Mouse (Mus musculus) lung, postnatal 0 days (tissue): ENCODE measurements around the gene Setd2. TPM values are rescaled to one million over a fixed set of nuclear protein-coding genes. Genes with fewer than 3 reads are reported as not detected.
A peak's percentile ranks its signal among the peaks of the same experiment; 100 is the strongest.

ENCODE experiments used
- ATAC-seq: fragments of 200-750 bp; cut with Nextera tagmentation; 2 replicates; pipeline ENCODE4 v1.8.0; 2017; ENCODE audit warnings: moderate library complexity
- DNase-seq: peaks from one replicate; pipeline ENCODE4 v3.0.0-alpha.2; 2016; ENCODE audit warnings: low spot score
- H3K27ac ChIP-seq: fragments of 300-500 bp; sonication (generic); 2 replicates; pipeline ENCODE4 v1.5.1; 2014; ENCODE audit warnings: antibody characterized with exemption, mild to moderate bottlenecking, low read length, mixed read lengths
- H3K27me3 ChIP-seq: fragments of 300-500 bp; sonication (generic); replicated peaks from 2 replicates; pipeline ENCODE4 v1.6.1; 2014; ENCODE audit warnings: low read length, mixed read lengths; ENCODE audit not compliant: insufficient read depth
- H3K36me3 ChIP-seq: fragments of 300-500 bp; sonication (generic); 2 replicates; pipeline ENCODE4 v1.6.1; 2014; ENCODE audit warnings: low read length, mixed read lengths; ENCODE audit not compliant: insufficient read depth
- H3K4me1 ChIP-seq: fragments of 300-500 bp; sonication (generic); 2 replicates; pipeline ENCODE4 v1.6.1; 2014; ENCODE audit warnings: antibody characterized with exemption, low read depth, low read length, mixed read lengths; ENCODE audit not compliant: insufficient read depth
- H3K4me2 ChIP-seq: fragments of 300-500 bp; sonication (generic); replicated peaks from 2 replicates; pipeline ENCODE4 v1.6.1; 2014; ENCODE audit warnings: low read depth, mild to moderate bottlenecking, low read length, moderate library complexity, mixed read lengths
- H3K4me3 ChIP-seq: fragments of 300-500 bp; sonication (generic); 2 replicates; pipeline ENCODE4 v1.5.1; 2014; ENCODE audit warnings: low read depth, low read length
- H3K9ac ChIP-seq: fragments of 300-500 bp; sonication (generic); replicated peaks from 2 replicates; pipeline ENCODE4 v1.6.1; 2014; ENCODE audit warnings: low read depth, mild to moderate bottlenecking
- H3K9me3 ChIP-seq: fragments of 300-500 bp; sonication (generic); 2 replicates; pipeline ENCODE4 v1.6.1; 2016; ENCODE audit warnings: low read length, mixed read lengths
- CTCF ChIP-seq: IDR thresholded peaks from 2 replicates; pipeline ENCODE4 v1.5.1; 2016; ENCODE audit warnings: antibody characterized with exemption, mild to moderate bottlenecking
- EP300 ChIP-seq: IDR thresholded peaks from 2 replicates; pipeline ENCODE4 v1.6.1; 2016; ENCODE audit warnings: antibody characterized with exemption, mild to moderate bottlenecking, control low read depth
- WGBS: fragments of 180-500 bp; shearing (Covaris S2); extraction: QIAGEN DNeasy Blood & Tissue Kit; methylation state at CpG from one replicate; pipeline ENCODE4 v1.1.7; 2014; 5-methylcytosine and 5-hydroxymethylcytosine counted together
- polyA plus RNA-seq: library from polyadenylated mRNA; unstranded; fragments of >200 nt; fragmentation: Nextera tagmentation; extraction: Ambion mirVana; gene quantifications from 2 replicates; pipeline ENCODE4 v1.2.1, GENCODE M21; 2015

Setd2 gene
- polyA plus RNA-seq, 1 experiment from 2014 or later: 22.0 TPM

DNA sequence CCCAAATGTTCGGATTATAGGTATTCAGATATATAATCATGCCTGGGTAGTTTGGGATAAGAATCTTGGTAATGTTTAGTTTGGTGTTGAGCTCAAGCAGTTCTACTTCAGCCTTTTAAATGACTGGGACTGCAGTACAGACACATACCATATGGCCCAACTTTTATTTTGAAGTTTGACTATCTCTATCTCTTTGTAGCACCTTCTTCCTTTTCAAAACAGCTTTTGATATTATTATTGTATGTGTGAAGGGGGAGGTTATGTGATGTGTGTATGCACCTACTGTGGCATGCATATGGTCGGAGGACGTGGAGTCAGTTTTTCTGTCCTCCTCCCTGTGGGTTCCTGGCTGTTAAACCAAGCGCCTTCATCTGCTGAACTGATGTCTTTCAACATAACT, 9.6 kb downstream of the Setd2 start:
- TF ChIP-seq EP300: no peak
- TF ChIP-seq CTCF: no peak
- Histone ChIP-seq H3K36me3 (no peaks in the 10 kb centered on the region), H3K4me3 (no peak overlapping the region), H3K4me2 (no peak overlapping the region), H3K9me3 (no peaks in the 10 kb centered on the region), H3K9ac (no peak overlapping the region), H3K27ac (no peak overlapping the region), H3K27me3 (no peaks in the 10 kb centered on the region), H3K4me1 (no peaks in the 10 kb centered on the region)
- ATAC-seq: no peak
- WGBS: 78% methylated on average over 4 of the region's 4 CpGs
- DNase-seq: no peak

DNA sequence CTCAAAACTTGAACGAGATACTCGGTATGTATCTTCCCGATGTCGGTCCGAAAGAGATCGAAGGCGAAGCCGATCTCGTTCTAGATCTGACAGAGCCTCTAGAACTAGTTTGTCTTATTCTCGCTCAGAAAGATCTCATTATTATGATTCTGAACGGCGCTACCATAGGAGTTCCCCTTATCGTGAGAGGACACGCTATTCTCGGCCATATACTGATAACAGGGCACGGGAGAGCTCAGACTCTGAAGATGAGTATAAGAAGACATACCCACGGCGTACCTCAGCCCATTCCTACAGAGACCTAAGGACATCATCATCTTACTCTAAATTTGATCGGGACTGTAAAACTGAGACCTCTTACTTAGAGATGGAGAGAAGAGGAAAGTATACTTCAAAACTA, 15.9 kb downstream of the Setd2 start:
- Histone ChIP-seq H3K4me1 (no peaks in the 10 kb centered on the region), H3K4me3 (no peak overlapping the region), H3K27me3 (no peaks in the 10 kb centered on the region), H3K27ac (no peak overlapping the region), H3K36me3 (peaks cover 39% of the 10 kb centered on the region), H3K4me2 (no peak overlapping the region), H3K9ac (no peak overlapping the region), H3K9me3 (no peaks in the 10 kb centered on the region)
- no peak for TF ChIP-seq EP300
- no peak for TF ChIP-seq CTCF
- WGBS: 96% methylated on average over 19 of the region's 19 CpGs
- no peak for ATAC-seq
- no peak for DNase-seq

DNA sequence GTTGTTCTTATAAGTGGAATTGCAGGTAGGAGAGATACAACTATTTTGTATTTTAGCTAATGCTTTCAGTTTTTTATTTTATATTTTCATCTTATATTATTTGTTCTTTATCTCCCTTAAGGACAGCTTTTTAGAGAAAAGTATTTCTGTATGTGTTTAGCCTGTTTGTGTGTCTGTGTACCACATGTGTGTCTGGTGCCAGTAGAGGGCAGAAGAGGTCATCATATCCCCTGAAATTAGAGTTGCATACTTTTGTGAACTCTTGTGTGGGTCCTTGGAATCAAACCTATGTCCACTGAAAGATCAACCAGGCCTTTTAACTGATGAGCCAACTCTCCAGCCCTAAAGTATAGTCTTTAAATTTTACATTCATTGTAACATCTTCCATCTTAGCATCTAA, 35.9 kb downstream of the Setd2 start:
- H3K4me1 ChIP-seq: no peaks in the 10 kb centered on the region
- peak; percentile 49 for TF ChIP-seq CTCF
- no peak for TF ChIP-seq EP300
- no peaks in the 10 kb centered on the region for H3K9me3 ChIP-seq
- peaks cover 42% of the 10 kb centered on the region; the same call in 1 of the 2 replicates for H3K36me3 ChIP-seq
- no peaks in the 10 kb centered on the region for H3K27me3 ChIP-seq
- H3K4me2 ChIP-seq: no peak overlapping the region
- H3K4me3 ChIP-seq: no peak overlapping the region
- no peak overlapping the region for H3K27ac ChIP-seq
- ATAC-seq: no peak
- no peak overlapping the region for H3K9ac ChIP-seq
- DNase-seq: no peak

DNA sequence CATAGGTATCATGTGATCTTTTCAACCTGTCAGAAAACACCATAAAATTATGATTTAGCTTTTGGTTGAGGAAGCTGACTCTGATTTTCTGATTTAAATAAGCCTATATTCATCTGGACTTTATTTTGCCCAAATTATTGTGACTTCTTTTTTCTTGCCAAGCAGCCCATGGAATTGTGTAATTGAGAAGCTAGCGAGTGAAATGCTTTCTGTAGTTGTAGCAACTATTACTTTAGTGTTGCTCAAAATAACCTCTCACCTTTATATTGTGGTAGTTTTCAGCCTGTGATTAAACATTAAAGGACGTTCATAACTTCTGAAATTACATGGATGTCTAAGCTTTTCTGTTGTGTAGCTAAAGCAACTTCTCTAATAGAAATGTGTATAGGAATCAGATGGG, 49.8 kb downstream of the Setd2 start:
- Histone ChIP-seq H3K27me3 (no peaks in the 10 kb centered on the region), H3K9ac (no peak overlapping the region), H3K4me2 (no peak overlapping the region), H3K4me1 (no peaks in the 10 kb centered on the region), H3K4me3 (no peak overlapping the region), H3K27ac (no peak overlapping the region), H3K36me3 (no peaks in the 10 kb centered on the region), H3K9me3 (no peaks in the 10 kb centered on the region)
- no peak for TF ChIP-seq EP300
- no peak for DNase-seq
- 73% methylated on average over 2 of the region's 2 CpGs for WGBS
- ATAC-seq: no peak

DNA sequence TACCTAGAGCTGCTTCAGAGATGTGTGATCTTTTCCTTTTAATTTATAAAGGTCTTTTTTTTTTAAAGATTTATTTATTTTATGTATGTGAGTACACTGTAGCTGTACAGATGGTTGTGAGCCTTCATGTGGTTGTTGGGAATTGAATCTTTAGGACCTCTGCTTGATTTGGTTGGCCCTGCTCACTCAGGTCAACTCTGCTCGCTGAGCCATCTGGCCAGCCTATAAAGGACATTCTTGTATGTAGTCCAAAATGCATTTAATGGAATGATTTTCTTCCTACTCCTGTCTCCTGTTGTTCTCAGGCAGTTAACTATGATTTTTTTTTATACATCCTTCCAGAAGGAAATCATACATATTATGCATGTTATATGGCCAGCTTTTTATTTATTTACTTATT, 51.1 kb downstream of the Setd2 start:
- WGBS: 69% methylated on average over 1 of the region's 1 CpGs
- TF ChIP-seq CTCF (no peak), EP300 (no peak)
- Histone ChIP-seq H3K27ac (no peak overlapping the region), H3K9ac (no peak overlapping the region), H3K9me3 (no peaks in the 10 kb centered on the region), H3K36me3 (no peaks in the 10 kb centered on the region), H3K4me2 (no peak overlapping the region), H3K4me1 (no peaks in the 10 kb centered on the region), H3K4me3 (no peak overlapping the region), H3K27me3 (no peaks in the 10 kb centered on the region)
- DNase-seq (no peak), ATAC-seq (no peak)

DNA sequence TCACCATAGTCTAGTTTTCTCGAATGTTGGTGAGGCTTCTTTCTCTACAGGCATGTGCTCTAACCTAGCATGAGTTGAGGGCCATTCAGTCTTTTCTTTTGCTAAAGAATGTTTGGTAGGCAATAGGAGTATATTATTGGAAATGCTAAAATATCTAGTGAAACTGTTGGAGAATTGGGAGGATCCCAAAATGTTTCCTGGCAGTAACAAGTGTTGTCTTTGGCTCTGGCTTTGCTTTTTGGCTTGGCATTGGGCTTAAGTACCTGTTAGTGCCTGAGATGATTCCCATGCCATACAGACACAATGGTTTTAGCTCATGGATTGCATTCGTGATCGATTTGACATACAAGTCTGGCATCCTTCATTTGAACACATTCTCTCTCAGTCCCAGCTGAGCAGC, 79.1 kb downstream of the Setd2 start:
- Histone ChIP-seq H3K27ac (no peak overlapping the region), H3K4me1 (no peaks in the 10 kb centered on the region), H3K9ac (no peak overlapping the region), H3K4me2 (no peak overlapping the region), H3K4me3 (no peak overlapping the region), H3K36me3 (peaks cover 16% of the 10 kb centered on the region), H3K9me3 (no peaks in the 10 kb centered on the region), H3K27me3 (no peaks in the 10 kb centered on the region)
- TF ChIP-seq EP300 (no peak), CTCF (no peak)
- ATAC-seq: no peak
- no peak for DNase-seq
- 87% methylated on average over 3 of the region's 3 CpGs for WGBS

DNA sequence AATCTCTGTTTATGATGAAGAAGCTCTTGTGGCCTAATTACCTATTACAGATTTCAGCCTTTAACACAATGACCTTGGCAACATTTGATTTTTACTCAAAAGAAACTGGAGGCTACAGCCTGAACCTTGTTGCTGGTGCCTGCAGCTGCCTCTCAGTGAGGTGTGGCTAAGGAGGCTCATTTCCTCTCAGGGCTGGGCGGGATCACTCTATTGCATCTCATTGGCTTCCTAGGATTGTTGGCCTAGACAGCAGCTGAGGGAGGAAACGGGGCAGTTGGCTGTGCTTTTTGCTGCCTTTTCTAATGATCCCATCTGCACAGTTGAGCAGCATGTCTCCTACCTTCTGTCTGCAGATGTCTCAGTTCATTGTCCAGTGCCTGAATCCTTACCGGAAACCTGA, 84.7 kb downstream of the Setd2 start:
- H3K4me1 ChIP-seq: no peaks in the 10 kb centered on the region
- H3K27ac ChIP-seq: no peak overlapping the region
- no peaks in the 10 kb centered on the region for H3K27me3 ChIP-seq
- 61% methylated on average over 3 of the region's 3 CpGs for WGBS
- no peaks in the 10 kb centered on the region for H3K9me3 ChIP-seq
- no peak overlapping the region for H3K4me3 ChIP-seq
- no peak for ATAC-seq
- TF ChIP-seq CTCF (no peak), EP300 (no peak)
- H3K36me3 ChIP-seq: peaks cover 24% of the 10 kb centered on the region
- no peak for DNase-seq
- H3K9ac ChIP-seq: no peak overlapping the region
- no peak overlapping the region for H3K4me2 ChIP-seq
